Mouse (Mus musculus): Measurements from ENCODE around the gene Slc39a11.

- TF ChIP-seq CTCF (IDR thresholded peaks at IDR 0.05; ENCODE audit: low read depth, low read length) = no peak
- no peak for TF ChIP-seq POLR2AphosphoS5 (IDR thresholded peaks at IDR 0.05; ENCODE audit: insufficient replicate concordance, low read depth, low read length)
- TF ChIP-seq GATA2 (IDR thresholded peaks at IDR 0.05; ENCODE audit: borderline replicate concordance, low read depth, low read length) = no peak
- no peak for TF ChIP-seq GATA1 (IDR thresholded peaks at IDR 0.05; ENCODE audit: borderline replicate concordance, low read length)
- TF ChIP-seq TAL1 (conservative IDR thresholded peaks at IDR 0.05; ENCODE audit: low read depth, low read length) = peak; percentile 42; the same call in 1 of the 2 replicates
These were observed 1.5 kb upstream of the Slc39a11 start for GRCm38 (mm10) chr11:113651206-113651906.
